Mouse (Mus musculus) lung, adult 2 months (tissue): ENCODE results near the gene Ttc23.

ENCODE experiments used
- CTCF ChIP-seq: fragments of 200-500 bp; IDR thresholded peaks from 2 replicates; pipeline ENCODE4 v1.5.1; 2011; ENCODE audit warnings: mild to moderate bottlenecking, low read length, control low read depth; ENCODE audit not compliant: insufficient read depth
- POLR2A ChIP-seq: fragments of 200-500 bp; IDR thresholded peaks from 2 replicates; pipeline ENCODE4 v1.6.1; 2011; ENCODE audit warnings: low read depth, mild to moderate bottlenecking, control low read depth, low read length, borderline replicate concordance; ENCODE audit errors: extremely low read depth

DNA sequence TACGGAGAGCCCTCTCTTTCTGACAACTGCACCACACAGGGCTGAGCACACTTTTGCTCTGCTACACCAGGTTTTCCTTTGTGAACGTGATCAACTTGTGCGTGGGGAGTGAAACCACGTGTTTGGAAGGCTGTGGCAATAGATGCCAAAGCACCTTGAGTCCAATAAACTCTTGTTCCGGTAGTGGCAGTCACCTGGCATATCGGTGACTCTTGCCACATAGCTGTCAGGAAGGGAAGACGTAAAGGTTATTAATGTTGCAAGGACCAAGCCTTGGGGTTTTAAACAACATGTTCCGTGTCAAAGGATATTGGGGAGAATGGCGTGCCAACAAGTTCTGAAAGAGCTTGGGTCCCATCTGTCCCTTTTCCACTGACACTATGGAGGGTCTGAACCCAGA, 125.0 kb downstream of the Ttc23 start:
- TF ChIP-seq CTCF (no peak), POLR2A (no peak)
